Mouse (Mus musculus): ENCODE data around the gene Cep70.
A peak's percentile ranks its signal among the peaks of the same experiment; 100 is the strongest.

Cep70 gene

GRCm38 (mm10) chr9:99243190-99243894, at the start of gene Cep70:
TSS of gene Cep70 (plus strand) at chr9:99243367.
- peak; percentile 98 for DNase-seq

DNA sequence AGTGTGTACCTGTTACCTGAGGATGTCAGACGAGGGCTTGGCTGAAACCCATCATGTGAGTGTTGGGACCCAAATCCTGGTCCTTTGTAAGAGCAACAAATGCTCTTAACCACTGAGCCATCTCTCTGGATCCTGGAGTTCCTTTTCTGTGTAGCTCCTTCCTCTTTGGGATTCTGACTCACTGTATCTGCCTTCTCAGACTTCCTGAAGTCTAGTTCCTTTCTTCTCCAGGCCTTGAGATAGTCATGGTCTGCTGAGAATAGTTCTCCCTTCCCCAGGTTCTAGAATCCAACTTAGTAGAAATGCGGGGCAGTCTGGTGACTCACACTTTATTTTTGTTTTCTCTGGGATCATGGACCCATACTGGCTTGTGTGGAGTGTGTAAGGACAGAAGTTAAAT, 30.5 kb upstream of the Cep70 start:
- no peak for DNase-seq

GRCm38 (mm10) chr9:99216182-99216581, 27.0 kb upstream of the Cep70 start:
- no peak for DNase-seq

GRCm38 (mm10) chr9:99217999-99218719, 25.0 kb upstream of the Cep70 start:
- DNase-seq, result peak; percentile 3

GRCm38 (mm10) chr9:99221636-99222035, 21.5 kb upstream of the Cep70 start:
- DNase-seq, result no peak

GRCm38 (mm10) chr9:99224583-99224982, 18.6 kb upstream of the Cep70 start:
- no peak for DNase-seq

DNA sequence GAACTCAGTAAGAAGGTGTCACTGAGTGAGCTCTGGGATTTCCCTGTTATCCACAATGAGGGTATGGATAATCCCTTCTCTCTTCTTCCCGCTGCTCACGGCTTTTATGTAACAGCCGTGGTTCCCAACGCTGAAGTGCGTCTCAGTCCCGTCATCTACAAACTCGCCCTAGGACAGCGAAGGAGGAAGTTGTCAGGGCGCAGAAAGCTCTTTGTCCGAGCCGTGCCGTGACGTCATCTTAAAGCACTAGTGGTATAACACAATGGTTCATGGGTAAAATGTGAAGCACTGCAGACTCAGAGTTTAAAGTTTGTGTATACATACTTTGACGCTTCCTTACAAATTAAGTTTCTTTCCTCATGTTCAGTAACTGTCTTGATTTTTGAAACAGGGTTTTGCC, 13.7 kb upstream of the Cep70 start:
- no peak for DNase-seq

DNA sequence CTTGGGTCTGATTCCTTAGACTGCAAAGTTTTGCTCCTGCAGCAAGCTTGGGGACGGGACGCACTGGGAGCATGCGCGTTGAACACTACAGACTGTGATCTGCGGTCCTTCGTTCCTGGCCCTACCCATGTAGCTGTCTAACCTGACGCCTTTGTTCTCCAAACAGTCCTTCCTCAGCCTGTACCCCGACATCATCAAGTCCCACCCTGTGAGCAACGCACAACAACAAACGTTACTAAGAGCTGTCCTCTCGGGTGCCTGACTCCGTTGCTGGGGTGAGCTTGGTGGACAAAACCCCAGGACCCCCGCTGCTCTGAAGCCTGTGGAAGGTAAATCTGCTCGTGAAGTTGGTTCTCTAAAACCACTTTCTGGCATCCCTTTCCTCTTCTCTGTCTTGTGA, 6.0 kb upstream of the Cep70 start, which contains the start of gene Faiml:
Gene Faiml, minus strand, starts transcription at position 101 of the 400 bp plus-strand sequence.
- DNase-seq, result no peak

DNA sequence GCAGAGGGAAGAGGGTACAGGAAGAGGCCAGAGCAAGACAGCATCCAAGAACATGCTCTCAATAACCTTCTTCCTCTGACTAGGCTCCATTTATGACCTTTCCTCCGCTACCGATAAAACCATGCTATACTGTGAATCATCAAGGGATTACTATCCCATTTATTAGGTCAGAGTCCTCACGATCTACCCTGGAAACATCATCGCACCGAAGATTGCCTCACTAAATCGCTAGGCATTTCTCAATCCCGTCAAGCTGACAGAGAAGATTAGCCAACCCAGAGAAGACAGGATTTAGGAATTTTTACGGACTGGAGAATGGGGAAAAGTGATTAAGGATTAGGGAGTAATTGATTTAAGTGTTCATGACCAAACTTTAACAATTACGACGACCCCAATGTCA, 4.9 kb upstream of the Cep70 start:
- DNase-seq, result no peak

DNA sequence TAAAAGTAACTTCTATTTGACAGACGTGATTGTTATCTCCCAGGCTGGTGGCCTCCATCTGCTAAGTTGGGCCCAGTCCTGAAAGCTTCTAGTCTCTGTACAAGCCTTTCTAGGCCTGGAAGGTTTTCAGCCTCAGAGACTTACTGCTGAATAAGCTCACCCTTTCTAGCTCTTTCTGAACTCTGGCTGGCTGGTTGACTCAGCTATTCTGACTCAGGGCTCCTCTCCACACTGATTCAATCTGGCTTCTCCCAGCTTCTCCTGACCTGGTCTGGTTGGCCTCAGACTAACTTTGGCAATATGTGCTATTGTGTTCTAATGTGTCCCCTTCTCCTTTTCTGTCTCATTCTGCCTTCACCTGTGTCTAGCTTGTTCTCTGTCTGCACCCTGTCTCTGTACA, 3.9 kb upstream of the Cep70 start:
- no peak for DNase-seq

GRCm38 (mm10) chr9:99240571-99240970, 2.6 kb upstream of the Cep70 start:
- no peak for DNase-seq

DNA sequence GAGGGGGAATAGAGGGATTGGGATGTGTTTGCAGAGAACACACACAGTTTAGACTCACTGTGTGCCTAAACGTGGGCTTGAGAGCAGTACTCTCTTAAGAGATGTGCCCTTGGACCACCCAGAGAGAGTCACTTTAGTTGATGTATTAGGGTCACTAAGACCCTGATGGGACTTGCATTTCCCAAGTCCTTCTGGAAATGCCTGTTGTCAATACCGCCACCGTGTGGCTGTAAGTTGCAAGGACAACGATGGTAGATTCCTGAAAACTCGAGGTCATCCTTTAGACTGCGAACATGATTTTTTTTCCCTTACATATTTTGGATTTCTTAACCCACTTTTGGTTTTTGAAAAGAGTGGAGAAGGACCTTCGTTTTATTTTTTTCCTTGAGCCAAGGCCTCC, 1.1 kb upstream of the Cep70 start:
- DNase-seq, result peak; percentile 60

DNA sequence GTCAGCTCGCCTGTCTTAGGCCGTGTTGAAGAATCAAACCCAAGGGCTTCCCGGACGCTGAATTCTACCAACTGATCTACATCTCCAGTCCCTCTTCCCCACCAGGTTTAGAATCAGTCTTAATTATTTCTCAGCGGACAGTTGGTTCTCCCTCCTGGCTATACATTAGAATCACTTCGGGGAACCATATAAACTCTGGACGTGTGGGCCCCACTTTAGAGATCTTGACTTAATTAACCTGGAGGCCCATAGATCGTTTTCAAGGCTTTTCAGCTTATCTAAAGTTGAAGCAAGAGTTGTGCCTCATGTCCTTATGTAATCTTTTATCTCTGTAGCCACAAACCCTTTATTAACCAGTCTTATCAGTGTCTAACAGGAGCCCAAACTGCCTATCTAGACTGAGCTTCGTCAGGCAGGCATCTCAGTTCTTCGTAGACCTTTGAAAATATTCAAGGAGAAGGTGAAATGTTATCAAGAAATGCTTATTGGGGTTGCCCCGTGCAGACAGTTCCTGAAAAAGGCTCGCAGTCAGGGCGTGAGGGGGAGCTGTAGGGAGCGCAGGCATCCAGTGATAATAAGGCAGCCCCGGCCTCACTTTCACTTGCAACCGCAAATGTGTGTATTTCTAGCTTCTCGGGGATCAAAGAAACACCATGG, 506 bp upstream of the Cep70 start:
- peak; percentile 20 for DNase-seq

- peak; percentile 8 for DNase-seq
These were observed 727 bp downstream of the Cep70 start for GRCm38 (mm10) chr9:99243895-99244293.

- DNase-seq, result no peak
These were observed 5.1 kb downstream of the Cep70 start for GRCm38 (mm10) chr9:99248304-99248703.

DNA sequence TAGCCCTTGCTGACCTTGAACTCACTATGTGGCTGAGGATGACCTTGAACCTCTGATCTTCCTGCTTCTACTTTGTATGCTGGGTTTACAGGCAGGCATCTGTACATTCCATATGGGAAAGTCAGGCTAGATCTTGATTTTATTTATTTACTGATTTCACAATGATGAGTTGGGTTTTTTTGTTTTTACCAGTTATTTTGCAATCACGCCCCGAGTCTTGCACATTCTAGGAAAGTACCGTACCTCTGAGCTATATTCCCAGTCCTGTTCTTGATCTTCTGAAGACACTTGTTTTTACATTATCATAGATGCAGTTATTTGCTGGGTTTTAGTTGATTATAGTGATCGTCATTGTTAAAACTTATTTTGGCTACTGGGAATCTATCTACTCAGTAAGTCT, 5.7 kb downstream of the Cep70 start:
- DNase-seq, result no peak

DNA sequence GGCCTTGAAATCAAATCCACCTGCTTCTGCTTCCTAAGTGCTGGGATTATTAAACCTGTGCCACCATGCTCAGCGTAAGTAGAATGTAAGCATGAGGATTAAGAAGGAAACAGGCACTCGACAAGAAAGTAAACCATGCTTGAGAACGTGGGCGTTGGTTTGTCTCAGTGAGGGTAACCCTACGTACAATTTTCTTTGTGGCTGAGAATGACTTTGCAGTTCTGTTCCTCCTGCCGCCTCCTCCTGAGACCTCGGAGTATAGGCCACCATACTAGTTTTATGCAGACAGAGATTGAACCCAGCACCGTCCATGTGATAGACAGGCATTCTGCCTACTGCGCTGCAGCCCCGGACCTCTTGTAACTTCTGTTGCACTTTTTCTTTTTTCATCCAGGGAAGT, 10.7 kb downstream of the Cep70 start:
- DNase-seq, result no peak

DNA sequence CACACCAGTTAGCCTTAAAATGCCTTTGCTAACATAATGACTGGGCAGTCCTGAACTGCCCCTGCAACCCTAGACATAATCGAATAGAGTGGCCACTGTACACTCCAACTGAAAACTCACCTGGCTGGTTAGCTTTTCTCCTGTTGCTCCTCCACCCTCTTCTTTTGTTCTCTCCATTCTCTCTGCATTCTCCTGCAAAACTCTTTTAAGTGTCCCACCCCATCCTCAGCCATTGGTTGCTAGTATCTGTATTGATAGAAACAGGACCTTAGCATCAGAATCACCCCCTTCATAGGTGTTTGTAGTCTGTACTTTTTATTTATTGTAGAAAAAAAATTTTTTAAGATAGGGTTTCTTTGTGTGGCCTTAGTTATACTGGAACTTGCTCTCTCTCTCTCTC, 13.0 kb downstream of the Cep70 start:
- no peak for DNase-seq

- DNase-seq, result no peak
These were observed 13.7 kb downstream of the Cep70 start for GRCm38 (mm10) chr9:99256821-99257220.

- DNase-seq, result no peak
These were observed 15.7 kb downstream of the Cep70 start for GRCm38 (mm10) chr9:99258891-99259290.

DNA sequence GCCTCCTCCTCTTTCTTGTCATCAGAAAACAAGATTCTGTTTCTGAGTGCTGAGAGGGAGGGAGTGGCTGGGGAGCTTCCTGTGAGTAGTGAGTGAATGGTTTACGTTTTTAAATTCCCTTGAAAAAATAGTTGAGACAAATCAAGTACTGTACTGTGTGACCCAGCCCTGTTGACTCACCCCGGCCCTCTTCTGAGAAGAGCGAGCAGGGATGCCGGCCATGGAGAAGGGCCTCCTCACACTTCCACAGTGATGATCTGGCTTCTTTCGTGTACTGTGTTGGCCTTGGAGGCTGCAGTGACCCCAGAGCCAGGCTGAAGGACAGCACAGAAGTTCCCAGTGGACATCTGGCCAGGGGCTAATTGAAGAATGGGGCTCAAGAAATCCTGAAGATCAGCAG, 61.1 kb downstream of the Cep70 start:
- DNase-seq, result no peak

- DNase-seq, result no peak
These were observed 63.1 kb downstream of the Cep70 start for GRCm38 (mm10) chr9:99306226-99306625.

- DNase-seq, result no peak
These were observed 76.3 kb downstream of the Cep70 start for GRCm38 (mm10) chr9:99319343-99319951.

GRCm38 (mm10) chr9:99320006-99320405, 76.8 kb downstream of the Cep70 start:
- DNase-seq, result no peak
